Mouse (Mus musculus): ENCODE data around the gene Pdzph1. TPM values are rescaled to one million over a fixed set of nuclear protein-coding genes. Genes with fewer than 3 reads are reported as not detected.

The Pdzph1 gene
- total RNA-seq (2021), result 1 to 10 TPM; 6.4 to 7.4 TPM

GRCm38 (mm10) chr17:58991275-58991674, at the start of gene Pdzph1:
Gene Pdzph1 (minus strand): TSS chr17:58991375.
- DNase-seq (ENCODE audit: low spot score in 2 of 2), result no peak
- intact Hi-C loops (cut with DNase I), result no loop called here

GRCm38 (mm10) chr17:59039754-59040153, 48.6 kb upstream of the Pdzph1 start:
- DNase-seq (ENCODE audit: low spot score in 2 of 2), result peak; percentile 23 to 39
- intact Hi-C loops (cut with DNase I), result loop anchor here (5.0 kb wide), 1 partner anchor 58 kb away; no protein-coding TSS in a partner anchor

- intact Hi-C loops (cut with DNase I), result no loop called here
- DNase-seq (ENCODE audit: low spot score in 2 of 2), result no peak
These were observed 42.3 kb upstream of the Pdzph1 start for GRCm38 (mm10) chr17:59033445-59033844.

GRCm38 (mm10) chr17:59026336-59026735, 35.2 kb upstream of the Pdzph1 start:
- no peak for DNase-seq (ENCODE audit: low spot score in 2 of 2)
- intact Hi-C loops (cut with DNase I), result no loop called here

- intact Hi-C loops (cut with DNase I), result no loop called here
- no peak for DNase-seq (ENCODE audit: low spot score in 2 of 2)
These were observed 33.3 kb upstream of the Pdzph1 start for GRCm38 (mm10) chr17:59024502-59024901.

- no peak for DNase-seq (ENCODE audit: low spot score in 2 of 2)
- intact Hi-C loops (cut with DNase I), result no loop called here
These were observed 32.8 kb upstream of the Pdzph1 start for GRCm38 (mm10) chr17:59023971-59024370.

GRCm38 (mm10) chr17:59018666-59019065, 27.5 kb upstream of the Pdzph1 start:
- intact Hi-C loops (cut with DNase I), result no loop called here
- no peak for DNase-seq (ENCODE audit: low spot score in 2 of 2)

GRCm38 (mm10) chr17:59013091-59013459, 21.9 kb upstream of the Pdzph1 start, which contains the start of gene Nudt12:
Gene Nudt12 (minus strand): TSS chr17:59013372.
- intact Hi-C loops (cut with DNase I), result no loop called here
- DNase-seq (ENCODE audit: low spot score in 2 of 2), result peak; percentile 55 to 65

- intact Hi-C loops (cut with DNase I), result no loop called here
These were observed 21.4 kb upstream of the Pdzph1 start for GRCm38 (mm10) chr17:59012421-59013090.

GRCm38 (mm10) chr17:59011546-59012307, 20.6 kb upstream of the Pdzph1 start:
- intact Hi-C loops (cut with DNase I), result no loop called here
- DNase-seq (ENCODE audit: low spot score in 2 of 2), result no peak

More at GRCm38 (mm10) chr17:59012421-59013090, 21.4 kb upstream of the Pdzph1 start:
- DNase-seq (ENCODE audit: low spot score in 2 of 2), result peak in 1 of 2 experiments; percentile 5

GRCm38 (mm10) chr17:58973237-58973636, 17.9 kb downstream of the Pdzph1 start:
- intact Hi-C loops (cut with DNase I), result no loop called here
- no peak for DNase-seq (ENCODE audit: low spot score in 2 of 2)

GRCm38 (mm10) chr17:58959905-58960304, 31.3 kb downstream of the Pdzph1 start:
- intact Hi-C loops (cut with DNase I), result no loop called here
- DNase-seq (ENCODE audit: low spot score in 2 of 2), result peak; percentile 12 to 45

- DNase-seq (ENCODE audit: low spot score in 2 of 2), result no peak
- intact Hi-C loops (cut with DNase I), result no loop called here
These were observed 34.1 kb downstream of the Pdzph1 start for GRCm38 (mm10) chr17:58957055-58957454.

GRCm38 (mm10) chr17:58943015-58943822, 48.0 kb downstream of the Pdzph1 start:
- DNase-seq (ENCODE audit: low spot score in 2 of 2), result no peak
- intact Hi-C loops (cut with DNase I), result no loop called here

GRCm38 (mm10) chr17:58938598-58938997, 52.6 kb downstream of the Pdzph1 start:
- no peak for DNase-seq (ENCODE audit: low spot score in 2 of 2)
- intact Hi-C loops (cut with DNase I), result no loop called here

GRCm38 (mm10) chr17:58937533-58937932, 53.6 kb downstream of the Pdzph1 start:
- no peak for DNase-seq (ENCODE audit: low spot score in 2 of 2)
- intact Hi-C loops (cut with DNase I), result no loop called here

- DNase-seq (ENCODE audit: low spot score in 2 of 2), result no peak
- intact Hi-C loops (cut with DNase I), result no loop called here
These were observed 58.2 kb downstream of the Pdzph1 start for GRCm38 (mm10) chr17:58932983-58933280.

GRCm38 (mm10) chr17:58932279-58932982, 58.7 kb downstream of the Pdzph1 start:
- DNase-seq (ENCODE audit: low spot score in 2 of 2), result no peak
- intact Hi-C loops (cut with DNase I), result no loop called here

- intact Hi-C loops (cut with DNase I), result loop anchor here (10.0 kb wide), 1 partner anchor 170 kb away; no protein-coding TSS in a partner anchor
These were observed 66.2 kb downstream of the Pdzph1 start for GRCm38 (mm10) chr17:58924754-58925546.

More at GRCm38 (mm10) chr17:58924754-58925546, 66.2 kb downstream of the Pdzph1 start:
- DNase-seq (ENCODE audit: low spot score in 2 of 2), result no peak

Measured in left cerebral cortex, postnatal 25 days (tissue).